Mouse (Mus musculus) adrenal gland (tissue): Measurements from ENCODE around the gene Sigmar1.
"Not testable (repeated sequence)": the region's sequence is repeated elsewhere in the genome, so short reads cannot be mapped to it uniquely, and the experiment has no call there.

Source experiments
- intact Hi-C: fragments of 180-260 bp; cut with DNase I; formaldehyde crosslinking; loops from one replicate; pipeline ENCODE4 v1.15.1; 2025

Sigmar1 gene

GRCm38 (mm10) chr4:41712421-41713196, 43.3 kb downstream of the Sigmar1 start:
- intact Hi-C loops = loop anchor here (5.0 kb wide), 1 partner anchor 145 kb away; the partner anchor contains the start of genes Dnaic1 and Fam219a

DNA sequence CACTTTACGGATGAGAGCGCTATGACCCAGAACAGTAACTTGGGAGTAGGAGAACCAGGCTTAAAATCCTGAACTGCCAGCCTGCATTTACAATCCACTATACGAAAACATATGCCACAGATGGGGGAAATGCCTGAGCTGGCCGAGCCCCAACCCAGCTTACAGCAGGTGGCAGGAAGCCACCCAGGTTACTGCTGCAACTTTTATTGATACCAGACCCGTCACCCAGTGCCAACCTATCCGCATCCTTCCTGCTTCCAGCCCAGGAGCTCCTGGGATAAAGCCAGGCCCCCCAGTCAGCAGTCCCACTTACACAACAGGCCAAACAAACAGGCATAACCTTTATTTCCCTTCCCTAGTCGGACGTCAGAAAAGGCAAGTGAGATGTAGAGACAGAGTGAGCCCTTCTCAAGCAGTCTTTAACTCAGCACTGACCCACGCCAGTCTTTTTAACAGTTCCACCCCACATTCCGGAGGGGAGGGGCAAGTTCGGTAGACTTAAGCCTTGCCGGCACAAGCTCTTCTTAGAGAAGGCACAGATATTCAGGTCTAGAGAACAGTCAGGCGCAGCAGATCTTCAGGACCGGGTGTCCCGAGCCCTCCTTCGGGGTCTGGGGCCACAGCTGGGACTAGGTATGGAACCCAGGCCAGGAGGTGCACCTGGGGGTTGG, 44.1 kb downstream of the Sigmar1 start:
- intact Hi-C loops = loop anchor here (5.0 kb wide), 1 partner anchor 145 kb away; the partner anchor contains the start of genes Dnaic1 and Fam219a

DNA sequence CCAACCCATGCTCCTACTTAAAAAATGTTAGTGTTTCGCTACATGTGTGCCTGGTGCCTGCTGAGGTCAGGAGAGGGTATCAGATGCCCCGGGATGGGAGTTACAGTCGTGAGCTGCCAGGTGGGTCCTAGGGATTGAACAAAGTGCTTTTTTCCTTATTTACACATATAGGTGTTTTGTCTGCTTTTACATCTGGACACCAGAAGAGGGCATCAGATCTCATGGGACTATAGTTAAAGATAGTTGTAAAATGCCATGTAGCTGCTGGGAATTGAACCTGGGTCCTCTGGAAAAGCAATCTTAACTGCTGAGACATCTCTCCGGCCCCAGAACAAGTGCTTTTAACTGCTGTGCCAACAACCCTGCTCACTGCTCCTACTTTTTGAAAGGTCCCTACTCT, 45.7 kb downstream of the Sigmar1 start:
- intact Hi-C loops = loop anchor here (5.0 kb wide), 1 partner anchor 143 kb away; the partner anchor contains the start of genes Dnaic1 and Fam219a

DNA sequence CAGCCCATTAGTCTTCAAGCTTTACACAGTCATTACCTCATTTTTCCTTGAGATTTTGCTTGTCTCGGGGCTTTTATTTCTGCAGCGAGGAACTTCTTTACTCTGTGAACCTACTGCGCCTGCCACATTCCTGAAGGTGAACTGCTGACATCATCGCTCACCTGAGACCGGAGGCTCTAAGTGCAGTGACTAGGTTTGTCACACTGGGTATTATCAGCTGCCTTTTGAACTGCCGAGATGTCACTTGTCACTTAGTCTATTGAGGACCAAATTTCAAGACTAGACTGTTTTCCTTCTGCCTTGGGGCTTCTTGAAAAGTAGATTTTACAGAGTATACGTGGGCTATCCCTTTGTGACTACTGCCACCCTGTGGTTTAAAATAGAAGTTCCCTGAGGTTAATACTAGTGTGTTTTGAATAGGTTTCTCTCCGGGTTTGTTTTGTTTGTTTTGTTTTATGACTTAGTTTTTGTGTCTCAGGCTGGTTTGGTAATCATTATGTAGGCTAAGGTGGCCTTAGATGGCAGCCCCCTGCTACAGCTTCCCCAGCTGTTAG, 47.7 kb downstream of the Sigmar1 start:
- intact Hi-C loops = loop anchor here (2.0 to 5.0 kb wide), 3 partner anchors 56 to 239 kb away; no protein-coding TSS in a partner anchor

GRCm38 (mm10) chr4:41707011-41707535, 48.9 kb downstream of the Sigmar1 start:
- intact Hi-C loops = loop anchor here (2.0 to 5.0 kb wide), 3 partner anchors 55 to 154 kb away; no protein-coding TSS in a partner anchor

DNA sequence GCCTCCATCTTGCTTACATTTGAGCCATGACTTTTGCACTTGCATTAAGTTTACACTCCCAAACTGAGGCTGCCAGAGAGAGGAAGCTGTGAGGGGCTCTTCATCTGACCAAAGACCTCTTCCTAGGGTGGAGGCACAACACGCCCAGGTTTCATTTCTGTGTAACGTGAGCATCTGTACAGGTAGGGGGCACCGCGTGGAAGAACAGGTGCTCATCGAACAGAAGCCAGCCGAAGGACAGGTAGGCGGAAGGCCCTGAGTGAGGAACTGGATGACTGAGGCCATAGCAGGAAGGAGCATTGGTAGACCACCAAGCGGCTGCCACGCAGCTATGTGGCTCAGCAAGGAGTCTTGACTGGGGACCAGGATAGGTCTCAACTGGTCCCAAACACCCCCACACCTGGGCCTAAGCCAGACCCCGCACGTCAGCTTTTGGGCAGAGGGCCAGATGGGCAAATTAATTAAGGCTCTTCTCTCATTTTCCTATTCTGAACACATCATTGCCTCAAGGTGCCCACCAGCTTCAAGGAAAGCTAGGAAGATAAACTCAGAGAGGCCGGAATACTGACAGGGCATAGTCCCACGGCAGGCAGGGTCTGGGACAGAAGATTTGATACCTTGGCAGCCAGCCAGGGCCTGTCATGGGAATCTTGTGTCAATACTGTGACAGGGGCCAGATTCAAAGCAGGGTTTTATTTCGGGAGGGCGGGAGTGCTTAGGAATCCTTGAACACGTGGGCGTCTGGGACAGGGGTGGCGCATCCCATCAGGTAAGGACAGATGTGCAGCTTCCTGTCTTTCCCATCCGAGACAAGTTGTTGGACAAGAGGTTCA, 49.8 kb downstream of the Sigmar1 start:
- intact Hi-C loops = loop anchor here (2.0 to 5.0 kb wide), 3 partner anchors 54 to 153 kb away; no protein-coding TSS in a partner anchor

DNA sequence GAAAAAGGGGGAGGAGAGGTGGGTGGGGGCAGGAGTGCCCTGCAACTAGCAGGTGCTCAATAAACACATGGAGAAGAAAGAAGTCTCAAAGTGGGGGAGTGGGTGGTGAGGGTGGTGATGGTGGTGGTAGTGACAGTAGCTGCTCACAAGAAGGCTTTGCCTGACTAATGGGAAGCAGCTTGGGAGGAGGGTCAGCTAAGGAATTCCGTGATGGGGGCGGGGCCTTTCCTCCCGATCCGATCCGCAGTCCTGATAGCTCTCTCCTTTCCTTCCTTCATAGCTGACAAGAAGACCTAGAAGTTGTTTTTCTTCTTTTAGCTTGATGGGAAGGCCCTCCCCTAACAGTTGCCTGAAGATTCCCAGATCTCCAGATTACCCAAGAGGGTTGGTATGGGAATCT, 51.3 kb downstream of the Sigmar1 start:
- intact Hi-C loops = loop anchor here (5.0 kb wide), 2 partner anchors 52 to 92 kb away; no protein-coding TSS in a partner anchor

DNA sequence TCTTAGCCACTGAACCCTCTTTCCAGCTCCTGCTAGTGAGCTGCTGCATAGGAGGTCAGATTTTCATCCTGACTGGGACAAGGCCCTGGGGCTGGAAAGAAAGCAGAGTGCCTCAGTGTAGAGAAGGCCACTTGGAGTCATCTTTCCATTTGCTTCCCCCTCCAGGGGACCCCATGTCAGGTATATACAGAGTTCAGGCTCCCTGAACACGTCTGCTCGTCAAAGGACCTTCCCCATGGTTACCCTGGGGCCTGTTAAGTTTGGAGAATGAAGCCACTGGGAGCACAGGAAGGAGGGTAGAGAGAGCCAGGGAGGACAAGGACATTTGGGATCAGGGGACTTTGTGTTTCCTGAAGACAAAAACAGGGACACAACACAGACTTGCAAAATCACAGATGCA, 53.7 kb downstream of the Sigmar1 start:
- intact Hi-C loops = not testable (repeated sequence)

- intact Hi-C loops = not testable (repeated sequence)
These were observed 55.7 kb downstream of the Sigmar1 start for GRCm38 (mm10) chr4:41700224-41700623.

- intact Hi-C loops = not testable (repeated sequence)
These were observed 56.2 kb downstream of the Sigmar1 start, which contains the start of gene Il11ra1 for GRCm38 (mm10) chr4:41699783-41700182. Il11ra1 (plus strand) TSS chr4:41699989.

GRCm38 (mm10) chr4:41698421-41699016, 57.4 kb downstream of the Sigmar1 start:
- intact Hi-C loops = not testable (repeated sequence)

- intact Hi-C loops = not testable (repeated sequence)
These were observed 58.8 kb downstream of the Sigmar1 start, which contains the start of gene Cntfr for GRCm38 (mm10) chr4:41696930-41697841. Cntfr (minus strand) TSS chr4:41697089.

DNA sequence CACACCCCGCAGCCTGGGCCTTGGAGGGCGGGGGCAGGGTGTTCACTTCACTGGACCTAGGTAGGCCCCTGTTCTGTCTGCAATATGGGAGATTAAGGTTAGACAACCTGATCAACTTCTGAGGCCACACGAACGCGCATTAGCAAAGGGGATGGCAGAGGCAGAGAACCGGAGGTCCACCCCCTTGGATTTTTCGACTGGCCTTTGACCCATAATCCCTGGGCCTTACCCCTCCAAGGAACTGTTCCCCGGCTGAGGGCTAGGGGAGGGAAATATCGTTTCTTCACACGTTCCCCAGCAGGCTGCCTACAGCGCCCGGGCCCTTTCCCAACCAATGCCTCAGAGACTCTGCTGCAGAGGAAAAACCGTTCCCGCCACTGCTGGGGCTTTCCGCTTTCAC, 59.5 kb downstream of the Sigmar1 start:
- intact Hi-C loops = not testable (repeated sequence)

DNA sequence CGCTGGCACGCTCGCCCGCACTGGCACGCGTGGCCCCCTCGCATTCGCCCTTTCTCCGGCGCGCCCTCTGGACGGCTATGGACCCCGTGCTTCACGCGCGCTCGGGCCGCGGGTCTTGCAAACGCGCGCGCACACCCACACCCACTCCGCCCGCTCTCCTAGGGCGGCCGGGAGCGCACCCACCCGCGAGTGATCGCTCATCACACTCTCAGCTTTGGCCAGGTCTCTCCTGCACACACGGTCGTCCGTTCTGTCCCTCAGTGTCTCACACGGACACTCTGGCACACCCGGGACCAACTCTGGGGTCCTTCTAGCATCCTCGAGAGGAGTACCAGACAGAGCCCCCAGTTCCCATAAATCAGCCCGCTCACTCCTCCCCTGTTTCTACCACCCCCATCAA, 60.2 kb downstream of the Sigmar1 start:
- intact Hi-C loops = not testable (repeated sequence)

DNA sequence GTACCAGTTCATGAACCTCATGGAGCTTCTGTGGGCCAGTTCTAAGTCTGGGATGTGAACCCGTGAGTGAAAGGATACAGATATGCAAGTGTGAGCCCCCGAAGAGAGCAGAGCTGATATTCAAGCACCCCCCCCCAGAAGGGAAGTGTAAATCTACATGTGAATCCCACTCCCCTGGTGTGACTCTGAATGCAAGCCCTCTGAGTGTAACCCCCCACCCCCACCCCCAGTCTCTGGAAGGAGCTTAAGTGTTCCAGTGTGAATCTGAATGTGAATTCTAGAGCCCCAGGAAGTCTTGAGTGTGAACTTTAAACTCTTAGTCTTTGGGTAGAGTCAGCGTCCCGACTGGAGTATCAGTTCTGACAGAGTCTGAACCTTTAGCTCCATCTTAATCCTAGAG, 62.4 kb downstream of the Sigmar1 start:
- intact Hi-C loops = not testable (repeated sequence)

- intact Hi-C loops = not testable (repeated sequence)
These were observed 65.9 kb downstream of the Sigmar1 start for GRCm38 (mm10) chr4:41690014-41690413.

GRCm38 (mm10) chr4:41688562-41688961, 67.4 kb downstream of the Sigmar1 start:
- intact Hi-C loops = not testable (repeated sequence)
